Mouse (Mus musculus) intestine, embryonic 15.5 days (tissue): Measurements from ENCODE around the gene Fuca1. TPM values are rescaled to one million over a fixed set of nuclear protein-coding genes. Genes with fewer than 3 reads are reported as not detected.

Experiments used
- ATAC-seq: fragments of 200-750 bp; cut with Nextera tagmentation; 2 replicates; pipeline ENCODE4 v1.8.0; 2017; ENCODE audit warnings: moderate TSS enrichment, moderate library complexity
- H3K27ac ChIP-seq: fragments of 300-500 bp; sonication (generic); 2 replicates; pipeline ENCODE4 v1.5.1; 2015; ENCODE audit warnings: mild to moderate bottlenecking, inconsistent platforms
- H3K27me3 ChIP-seq: fragments of 300-500 bp; sonication (generic); replicated peaks from 2 replicates; pipeline ENCODE4 v1.6.1; 2015; ENCODE audit warnings: inconsistent platforms
- H3K36me3 ChIP-seq: fragments of 300-500 bp; sonication (generic); 2 replicates; pipeline ENCODE4 v1.6.1; 2015; ENCODE audit warnings: inconsistent platforms
- H3K4me1 ChIP-seq: fragments of 300-500 bp; sonication (generic); replicated peaks from 2 replicates; pipeline ENCODE4 v1.6.1; 2015; ENCODE audit warnings: inconsistent platforms
- H3K4me2 ChIP-seq: fragments of 300-500 bp; sonication (generic); replicated peaks from 2 replicates; pipeline ENCODE4 v1.6.1; 2015; ENCODE audit warnings: mild to moderate bottlenecking, inconsistent platforms
- H3K4me3 ChIP-seq: fragments of 300-500 bp; sonication (generic); replicated peaks from 2 replicates; pipeline ENCODE4 v1.5.1; 2015; ENCODE audit warnings: inconsistent platforms
- H3K9ac ChIP-seq: fragments of 300-500 bp; sonication (generic); 2 replicates; pipeline ENCODE4 v1.6.1; 2015; ENCODE audit warnings: inconsistent platforms
- H3K9me3 ChIP-seq: fragments of 300-500 bp; sonication (generic); 2 replicates; pipeline ENCODE4 v1.6.1; 2016; ENCODE audit warnings: inconsistent platforms
- WGBS: fragments of 180-500 bp; shearing (Covaris S2); methylation state at CpG from one replicate; pipeline ENCODE4 v1.1.7; 2015; 5-methylcytosine and 5-hydroxymethylcytosine counted together
- polyA plus RNA-seq: library from polyadenylated mRNA; unstranded; fragments of >200 nt; fragmentation: Nextera tagmentation; extraction: Ambion mirVana; gene quantifications from 2 replicates; pipeline ENCODE4 v1.2.1, GENCODE M21; 2015

Gene Fuca1
- polyA plus RNA-seq, 1 experiment from 2014 or later = 134 TPM

GRCm38 (mm10) chr4:135912835-135913234 is 7.7 kb upstream of the Fuca1 start:
- 45% methylated on average over 3 of the region's 3 CpGs for WGBS
- no peak overlapping the region for H3K9ac ChIP-seq
- H3K4me1 ChIP-seq = 0 out of 2 replicates have a peak, but pooled peaks cover 3% of the 10 kb centered on the region
- H3K9me3 ChIP-seq = no peaks in the 10 kb centered on the region
- H3K4me3 ChIP-seq = no peak overlapping the region
- H3K27ac ChIP-seq = no peak overlapping the region
- H3K27me3 ChIP-seq = no peaks in the 10 kb centered on the region
- H3K4me2 ChIP-seq = no peak overlapping the region
- no peaks in the 10 kb centered on the region for H3K36me3 ChIP-seq
- 0 out of 2 replicates have a peak, but pooled peaks have one; percentile 39 for ATAC-seq

DNA sequence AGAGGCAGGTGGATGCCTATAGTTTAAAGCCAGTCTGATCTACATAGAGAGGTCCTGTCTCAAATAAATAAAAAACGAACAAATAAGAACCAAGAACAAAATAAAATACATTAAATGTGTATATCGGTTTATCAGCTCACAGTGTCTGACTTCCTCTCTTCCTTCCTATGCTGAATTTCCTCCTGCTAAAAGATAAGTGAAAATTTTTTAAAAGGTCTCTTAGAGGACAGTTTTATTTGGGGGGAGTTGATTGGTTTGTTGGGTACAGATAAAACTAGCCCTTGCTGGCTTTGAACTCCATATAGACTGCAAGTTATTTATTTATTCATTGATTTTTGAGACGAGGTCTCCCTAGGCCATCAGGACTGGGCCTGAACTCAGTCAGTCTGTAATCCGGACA is 7.1 kb upstream of the Fuca1 start:
- Histone ChIP-seq H3K4me2 (no peak overlapping the region), H3K36me3 (no peaks in the 10 kb centered on the region), H3K27ac (no peak overlapping the region), H3K4me3 (no peak overlapping the region), H3K9me3 (no peaks in the 10 kb centered on the region), H3K9ac (no peak overlapping the region), H3K27me3 (no peaks in the 10 kb centered on the region), H3K4me1 (0 out of 2 replicates have a peak, but pooled peaks cover 3% of the 10 kb centered on the region)
- ATAC-seq = no peak
- 72% methylated on average over 4 of the region's 4 CpGs for WGBS

GRCm38 (mm10) chr4:135918635-135919279 is 1.8 kb upstream of the Fuca1 start:
- no peak overlapping the region for H3K9ac ChIP-seq
- 69% methylated on average over 13 of the region's 13 CpGs for WGBS
- peak; percentile 67 for ATAC-seq
- H3K9me3 ChIP-seq = no peaks in the 10 kb centered on the region
- peak overlapping the region; percentile 15 for H3K4me2 ChIP-seq
- H3K36me3 ChIP-seq = no peaks in the 10 kb centered on the region; the same call in 1 of the 2 replicates
- peaks cover 9% of the 10 kb centered on the region for H3K4me1 ChIP-seq
- no peak overlapping the region for H3K4me3 ChIP-seq
- H3K27me3 ChIP-seq = no peaks in the 10 kb centered on the region
- peak overlapping the region; percentile 63 for H3K27ac ChIP-seq

DNA sequence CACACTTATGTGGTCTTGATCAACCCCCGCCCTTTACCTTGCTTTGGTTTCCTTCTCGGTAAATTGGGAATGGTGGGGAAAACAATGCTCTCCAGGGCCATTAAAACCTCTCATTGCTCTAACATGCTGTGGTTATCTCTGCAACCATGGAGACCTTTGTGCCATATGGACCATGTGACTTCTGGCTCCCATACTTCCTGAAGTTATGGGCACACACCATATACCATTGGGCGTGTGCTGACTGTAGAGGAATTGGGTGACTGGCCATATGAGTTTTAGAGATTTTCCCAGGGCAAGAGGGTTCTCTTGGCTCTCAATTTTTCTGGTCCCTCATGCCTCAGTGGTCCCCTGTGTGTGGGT is 1.3 kb upstream of the Fuca1 start:
- 73% methylated on average over 3 of the region's 3 CpGs for whole genome bisulfite sequencing
- Histone ChIP-seq H3K27ac (peak overlapping the region; percentile 63), H3K4me1 (peaks cover 9% of the 10 kb centered on the region), H3K27me3 (no peaks in the 10 kb centered on the region), H3K4me2 (no peak overlapping the region), H3K9ac (no peak overlapping the region), H3K9me3 (no peaks in the 10 kb centered on the region), H3K4me3 (no peak overlapping the region), H3K36me3 (no peaks in the 10 kb centered on the region; the same call in 1 of the 2 replicates)
- peak; percentile 75 for ATAC-seq

GRCm38 (mm10) chr4:135921257-135922120 is 954 bp downstream of the Fuca1 start:
- no peak for ATAC-seq
- 3% methylated on average over 26 of the region's 26 CpGs for WGBS

DNA sequence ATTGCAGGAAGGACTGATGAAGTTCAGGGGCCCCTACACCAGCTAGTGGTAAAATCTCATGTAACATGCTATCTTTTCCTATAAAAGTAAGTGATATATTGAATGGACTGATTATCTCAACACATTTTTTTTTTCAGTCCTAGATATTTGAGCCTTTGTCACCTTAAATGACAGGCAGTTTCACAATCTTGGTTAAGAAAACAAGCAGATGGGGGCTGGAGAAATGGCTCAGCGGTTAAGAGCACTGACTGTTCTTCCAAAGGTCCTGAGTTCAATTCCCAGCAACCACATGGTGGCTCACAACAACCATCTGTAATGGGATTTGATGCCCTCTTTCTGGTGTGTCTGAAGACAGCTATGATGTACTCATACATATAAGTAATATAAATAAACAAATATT is 1.7 kb downstream of the Fuca1 start:
- Histone ChIP-seq H3K27me3 (no peaks in the 10 kb centered on the region), H3K9me3 (no peaks in the 10 kb centered on the region), H3K4me1 (peaks cover 12% of the 10 kb centered on the region), H3K4me3 (peak overlapping the region; percentile 83; the same call in 1 of the 2 replicates), H3K36me3 (peaks cover 4% of the 10 kb centered on the region; the same call in 1 of the 2 replicates), H3K9ac (0 out of 2 replicates have a peak overlapping the region, but pooled peaks have one; percentile 85), H3K4me2 (peak overlapping the region; percentile 88), H3K27ac (no peak overlapping the region)
- WGBS = 75% methylated on average over 1 of the region's 1 CpGs
- ATAC-seq = no peak

More at GRCm38 (mm10) chr4:135921257-135922120, 954 bp downstream of the Fuca1 start:
- H3K9me3 ChIP-seq = no peaks in the 10 kb centered on the region
- peak overlapping the region; percentile 85 for H3K9ac ChIP-seq
- H3K27me3 ChIP-seq = no peaks in the 10 kb centered on the region
- H3K36me3 ChIP-seq = peaks cover 4% of the 10 kb centered on the region; the same call in 1 of the 2 replicates
- H3K4me1 ChIP-seq = peaks cover 12% of the 10 kb centered on the region
- peak overlapping the region; percentile 83 for H3K4me3 ChIP-seq
- H3K27ac ChIP-seq = peak overlapping the region; percentile 84
- peak overlapping the region; percentile 88 for H3K4me2 ChIP-seq

DNA sequence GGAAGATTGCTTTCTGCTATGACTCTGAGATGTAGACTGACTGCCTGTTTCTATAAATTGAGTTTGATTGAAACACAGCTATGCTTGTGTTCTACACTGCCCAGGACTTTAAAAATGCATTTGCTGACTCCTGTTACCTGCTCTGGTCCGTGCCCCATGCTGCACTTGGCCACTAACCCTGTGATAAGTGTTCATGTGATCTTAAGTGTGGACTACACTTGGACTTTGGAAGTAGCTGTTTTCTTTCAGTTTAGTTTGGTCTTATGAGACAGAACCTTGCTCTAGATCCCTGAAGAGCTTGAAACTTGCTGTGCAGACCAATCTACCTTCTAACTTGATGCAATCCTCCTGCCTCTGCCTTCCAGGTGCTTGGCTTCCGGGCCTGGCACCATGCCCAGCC is 3.9 kb downstream of the Fuca1 start:
- Histone ChIP-seq H3K36me3 (peaks cover 4% of the 10 kb centered on the region; the same call in 1 of the 2 replicates), H3K4me1 (peaks cover 12% of the 10 kb centered on the region), H3K4me2 (no peak overlapping the region), H3K27me3 (no peaks in the 10 kb centered on the region), H3K9ac (no peak overlapping the region), H3K9me3 (no peaks in the 10 kb centered on the region), H3K27ac (no peak overlapping the region), H3K4me3 (no peak overlapping the region)
- 74% methylated on average over 2 of the region's 2 CpGs for WGBS
- ATAC-seq = no peak

GRCm38 (mm10) chr4:135925341-135925740 is 4.8 kb downstream of the Fuca1 start:
- no peak overlapping the region for H3K9ac ChIP-seq
- no peaks in the 10 kb centered on the region for H3K27me3 ChIP-seq
- no peak for ATAC-seq
- H3K4me2 ChIP-seq = no peak overlapping the region
- H3K36me3 ChIP-seq = peaks cover 4% of the 10 kb centered on the region; the same call in 1 of the 2 replicates
- H3K4me1 ChIP-seq = peaks cover 12% of the 10 kb centered on the region
- no peaks in the 10 kb centered on the region for H3K9me3 ChIP-seq
- no peak overlapping the region for H3K27ac ChIP-seq
- WGBS = 79% methylated on average over 5 of the region's 5 CpGs
- no peak overlapping the region for H3K4me3 ChIP-seq

DNA sequence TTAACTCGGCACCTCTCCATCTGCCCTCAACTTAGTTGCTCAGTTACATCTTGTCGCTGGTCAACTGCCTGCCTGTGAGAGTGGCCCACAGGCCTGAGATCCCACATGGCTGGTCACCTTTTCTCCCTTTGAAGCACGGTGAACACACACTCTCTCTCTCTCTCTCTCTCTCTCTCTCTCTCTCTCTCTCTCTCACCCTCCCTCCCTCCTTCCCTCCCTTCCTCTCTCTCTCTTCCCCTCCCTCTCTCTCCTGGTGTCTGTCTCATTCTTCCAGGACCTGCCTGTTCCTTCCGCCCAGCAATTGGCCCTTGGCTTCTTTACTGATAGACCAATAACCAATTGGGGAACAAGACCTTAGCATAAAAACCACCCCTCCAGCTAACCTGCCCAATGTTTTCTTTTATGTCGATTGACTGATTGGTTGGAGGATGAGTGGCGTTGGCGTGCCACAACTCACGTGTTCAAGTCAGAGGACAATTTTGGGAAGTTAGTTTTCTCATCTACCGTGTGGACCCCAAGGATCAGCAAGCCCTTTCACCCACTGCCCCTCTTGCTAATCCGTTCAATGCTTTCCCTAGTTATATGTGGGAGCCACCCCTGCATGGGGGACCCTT is 5.8 kb downstream of the Fuca1 start:
- Histone ChIP-seq H3K36me3 (peaks cover 10% of the 10 kb centered on the region; the same call in 1 of the 2 replicates), H3K27me3 (no peaks in the 10 kb centered on the region), H3K27ac (no peak overlapping the region), H3K4me2 (no peak overlapping the region), H3K4me3 (no peak overlapping the region), H3K9ac (no peak overlapping the region), H3K9me3 (no peaks in the 10 kb centered on the region), H3K4me1 (peaks cover 11% of the 10 kb centered on the region)
- no peak for ATAC-seq
- WGBS = 83% methylated on average over 10 of the region's 10 CpGs

DNA sequence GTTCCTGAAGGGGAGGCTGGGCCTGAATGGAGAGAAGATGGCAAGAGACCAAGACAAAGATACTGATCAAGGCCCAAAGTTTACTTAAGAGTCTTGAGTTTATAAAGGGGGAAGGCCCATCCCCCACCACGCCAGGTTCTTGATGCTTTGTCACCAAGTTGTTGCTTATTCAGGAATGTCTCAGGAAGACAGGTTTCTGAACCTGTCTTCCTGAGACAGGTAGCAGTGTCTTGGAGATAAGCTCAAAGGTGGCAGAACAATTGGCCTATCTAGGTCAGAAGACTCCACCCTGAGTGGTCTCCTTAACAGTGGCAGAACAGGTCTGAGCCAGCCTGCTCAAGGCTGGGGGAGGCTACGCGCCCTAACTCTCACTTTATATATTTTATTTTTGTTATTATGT is 6.3 kb downstream of the Fuca1 start:
- H3K27me3 ChIP-seq = no peaks in the 10 kb centered on the region
- H3K4me3 ChIP-seq = no peak overlapping the region
- no peak overlapping the region for H3K27ac ChIP-seq
- 86% methylated on average over 3 of the region's 3 CpGs for WGBS
- no peaks in the 10 kb centered on the region for H3K9me3 ChIP-seq
- H3K4me2 ChIP-seq = no peak overlapping the region
- no peak for ATAC-seq
- H3K4me1 ChIP-seq = peaks cover 6% of the 10 kb centered on the region
- no peak overlapping the region for H3K9ac ChIP-seq
- peaks cover 13% of the 10 kb centered on the region; the same call in 1 of the 2 replicates for H3K36me3 ChIP-seq

DNA sequence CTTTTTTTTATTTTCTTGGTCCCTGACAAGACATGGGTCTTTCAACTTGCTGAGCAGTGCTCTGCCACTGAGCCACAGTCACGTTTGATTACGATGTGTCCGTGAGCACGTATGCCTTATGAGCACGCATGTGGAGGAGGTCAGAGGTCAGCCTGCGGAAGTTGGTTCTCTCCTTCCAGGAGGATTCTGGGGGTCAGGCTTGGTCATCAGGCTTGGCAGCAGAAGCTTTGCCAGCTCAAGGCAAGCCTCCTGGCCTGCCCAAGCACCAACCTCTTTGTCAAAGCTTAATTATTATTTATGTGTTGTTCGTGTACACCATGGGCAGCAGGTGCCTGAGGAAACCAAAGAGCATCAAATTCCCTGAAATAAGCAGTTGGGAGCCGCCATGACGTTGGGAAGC is 7.8 kb downstream of the Fuca1 start:
- no peaks in the 10 kb centered on the region for H3K9me3 ChIP-seq
- H3K9ac ChIP-seq = no peak overlapping the region
- H3K36me3 ChIP-seq = peaks cover 14% of the 10 kb centered on the region; the same call in 1 of the 2 replicates

GRCm38 (mm10) chr4:135929405-135929804 is 8.9 kb downstream of the Fuca1 start:
- H3K4me3 ChIP-seq = no peak overlapping the region
- no peak overlapping the region for H3K9ac ChIP-seq
- 0 out of 2 replicates have a peak, but pooled peaks cover 3% of the 10 kb centered on the region for H3K4me1 ChIP-seq
- H3K27ac ChIP-seq = peak overlapping the region; percentile 73
- no peaks in the 10 kb centered on the region for H3K27me3 ChIP-seq
- 0 out of 2 replicates have a peak, but pooled peaks cover 18% of the 10 kb centered on the region for H3K36me3 ChIP-seq
- WGBS = 67% methylated on average over 5 of the region's 5 CpGs
- no peak overlapping the region for H3K4me2 ChIP-seq
- ATAC-seq = peak; percentile 76
- H3K9me3 ChIP-seq = no peaks in the 10 kb centered on the region

More for the DNA sequence above, 7.8 kb downstream of the Fuca1 start:
- H3K4me2 ChIP-seq = no peak overlapping the region
- H3K27ac ChIP-seq = no peak overlapping the region
- no peak overlapping the region for H3K4me3 ChIP-seq
- 87% methylated on average over 9 of the region's 9 CpGs for WGBS
- no peak for ATAC-seq
- H3K4me1 ChIP-seq = 0 out of 2 replicates have a peak, but pooled peaks cover 3% of the 10 kb centered on the region
- H3K27me3 ChIP-seq = no peaks in the 10 kb centered on the region
